Mouse (Mus musculus): ENCODE results near the gene Gm17018. TPM values are rescaled to one million over a fixed set of nuclear protein-coding genes. Genes with fewer than 3 reads are reported as not detected.

Gene Gm17018
- polyA plus RNA-seq, 1 experiment from 2014 or later = 45.5 TPM

GRCm38 (mm10) chr19:45616735-45617134, 56.3 kb downstream of the Gm17018 start:
- no peak overlapping the region for H3K4me3 ChIP-seq (replicated peaks)
- no peak for ATAC-seq (ENCODE audit: low FRiP score)
- H3K9me3 ChIP-seq = no peaks in the 10 kb centered on the region
- H3K27me3 ChIP-seq = peaks cover 85% of the 10 kb centered on the region
- no peak overlapping the region for H3K27ac ChIP-seq
- H3K36me3 ChIP-seq (replicated peaks) = no peaks in the 10 kb centered on the region
- peaks cover 33% of the 10 kb centered on the region for H3K4me1 ChIP-seq
- H3K9ac ChIP-seq = no peak overlapping the region
- H3K4me2 ChIP-seq = no peak overlapping the region; the same call in 1 of the 2 replicates
- WGBS = 5% methylated on average over 7 of the region's 7 CpGs

- H3K27me3 ChIP-seq = peaks cover 82% of the 10 kb centered on the region
- ATAC-seq (ENCODE audit: low FRiP score) = no peak
These were observed 57.8 kb downstream of the Gm17018 start for GRCm38 (mm10) chr19:45618184-45618583.

DNA sequence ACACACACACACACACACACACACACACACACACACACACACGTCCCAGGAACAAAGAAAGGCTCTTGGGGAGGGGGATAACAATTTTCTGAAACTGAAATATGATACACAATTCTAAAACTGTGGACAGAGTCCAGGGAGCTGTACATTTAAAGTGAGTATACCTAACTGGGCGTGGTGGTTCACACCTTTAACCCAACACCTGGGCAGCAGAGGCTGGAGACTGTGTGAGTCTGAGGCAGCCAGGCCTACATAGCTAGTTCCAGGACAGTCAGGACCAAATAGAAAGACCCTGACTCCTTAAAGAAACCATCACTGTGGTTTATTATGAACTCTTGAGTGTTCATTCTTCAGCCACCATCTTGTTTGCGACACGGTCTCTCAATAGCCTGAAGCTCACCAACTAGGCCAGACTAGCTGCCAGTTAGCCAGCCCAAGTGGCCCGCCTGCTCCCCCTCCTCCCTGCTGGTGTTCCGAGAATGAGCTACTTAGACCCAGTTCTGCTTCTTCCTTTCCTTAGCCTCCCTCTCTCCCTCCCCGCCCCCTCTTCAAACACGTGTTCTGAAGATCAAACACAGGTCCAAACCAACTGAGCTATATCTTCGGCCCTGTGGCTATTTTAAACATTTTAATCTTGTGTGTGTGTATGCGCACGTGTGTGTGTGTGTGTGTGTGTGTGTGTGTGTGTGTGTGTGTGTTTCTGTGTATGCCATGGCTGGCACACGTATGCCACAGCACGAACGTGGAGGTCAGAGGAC, 59.5 kb downstream of the Gm17018 start:
- H3K9ac ChIP-seq = no peak overlapping the region
- peaks cover 75% of the 10 kb centered on the region for H3K27me3 ChIP-seq
- H3K4me3 ChIP-seq (replicated peaks) = no peak overlapping the region
- peaks cover 34% of the 10 kb centered on the region for H3K4me1 ChIP-seq
- H3K9me3 ChIP-seq = no peaks in the 10 kb centered on the region
- H3K27ac ChIP-seq = no peak overlapping the region
- ATAC-seq (ENCODE audit: low FRiP score) = no peak
- H3K4me2 ChIP-seq = no peak overlapping the region
- no peaks in the 10 kb centered on the region; the same call in 1 of the 2 replicates for H3K36me3 ChIP-seq (replicated peaks)
- WGBS = 80% methylated on average over 14 of the region's 14 CpGs

More at GRCm38 (mm10) chr19:45618184-45618583, 57.8 kb downstream of the Gm17018 start:
- Histone ChIP-seq H3K36me3 (replicated peaks) (no peaks in the 10 kb centered on the region), H3K4me3 (replicated peaks) (no peak overlapping the region), H3K9me3 (no peaks in the 10 kb centered on the region), H3K27ac (no peak overlapping the region), H3K4me1 (peaks cover 40% of the 10 kb centered on the region), H3K4me2 (no peak overlapping the region), H3K9ac (no peak overlapping the region)
- WGBS = 93% methylated on average over 6 of the region's 6 CpGs

GRCm38 (mm10) chr19:45621061-45621460, 60.6 kb downstream of the Gm17018 start:
- Histone ChIP-seq H3K27me3 (peaks cover 69% of the 10 kb centered on the region), H3K4me3 (replicated peaks) (no peak overlapping the region)
- 64% methylated on average over 7 of the region's 7 CpGs for WGBS

GRCm38 (mm10) chr19:45622144-45622543, 61.7 kb downstream of the Gm17018 start:
- no peaks in the 10 kb centered on the region; the same call in 1 of the 2 replicates for H3K36me3 ChIP-seq (replicated peaks)
- ATAC-seq (ENCODE audit: low FRiP score) = no peak
- H3K4me2 ChIP-seq = no peak overlapping the region
- no peak overlapping the region for H3K9ac ChIP-seq
- 36% methylated on average over 5 of the region's 5 CpGs for WGBS
- peaks cover 12% of the 10 kb centered on the region for H3K4me1 ChIP-seq
- peaks cover 67% of the 10 kb centered on the region for H3K27me3 ChIP-seq
- H3K4me3 ChIP-seq (replicated peaks) = no peak overlapping the region
- no peaks in the 10 kb centered on the region for H3K9me3 ChIP-seq
- H3K27ac ChIP-seq = no peak overlapping the region

More at GRCm38 (mm10) chr19:45621061-45621460, 60.6 kb downstream of the Gm17018 start:
- no peak overlapping the region for H3K9ac ChIP-seq
- no peaks in the 10 kb centered on the region for H3K9me3 ChIP-seq
- H3K36me3 ChIP-seq (replicated peaks) = no peaks in the 10 kb centered on the region; the same call in 1 of the 2 replicates
- H3K4me2 ChIP-seq = no peak overlapping the region
- no peak overlapping the region for H3K27ac ChIP-seq
- peaks cover 23% of the 10 kb centered on the region for H3K4me1 ChIP-seq
- ATAC-seq (ENCODE audit: low FRiP score) = no peak

DNA sequence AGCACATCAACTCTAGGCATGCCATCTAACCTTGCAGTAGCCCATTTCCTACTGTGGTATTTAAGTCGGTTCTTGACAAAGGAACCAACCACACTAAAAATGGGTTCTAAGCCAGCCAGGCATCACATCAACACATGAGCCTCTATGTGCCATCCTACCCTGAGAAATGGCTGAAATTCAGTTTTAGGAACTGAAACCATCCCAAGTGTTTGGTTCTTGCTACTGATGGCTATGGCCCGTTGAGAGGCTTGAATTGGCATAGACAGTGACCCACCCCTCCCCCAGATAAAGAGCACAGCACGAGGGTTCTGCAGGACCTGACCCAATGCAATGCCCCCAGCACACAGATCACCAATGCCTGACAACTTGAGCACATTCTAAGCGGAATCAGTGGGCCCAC, 63.3 kb downstream of the Gm17018 start:
- ATAC-seq (ENCODE audit: low FRiP score) = no peak
- Histone ChIP-seq H3K4me2 (no peak overlapping the region), H3K4me3 (replicated peaks) (no peak overlapping the region), H3K9me3 (no peaks in the 10 kb centered on the region), H3K27ac (no peak overlapping the region), H3K4me1 (0 out of 2 replicates have a peak, but pooled peaks cover 8% of the 10 kb centered on the region), H3K9ac (no peak overlapping the region), H3K36me3 (replicated peaks) (no peaks in the 10 kb centered on the region; the same call in 1 of the 2 replicates), H3K27me3 (peaks cover 56% of the 10 kb centered on the region)
- WGBS = 85% methylated on average over 4 of the region's 4 CpGs

- ATAC-seq (ENCODE audit: low FRiP score) = no peak
- WGBS = 43% methylated on average over 3 of the region's 3 CpGs
These were observed 66.6 kb downstream of the Gm17018 start for GRCm38 (mm10) chr19:45627036-45627435.

DNA sequence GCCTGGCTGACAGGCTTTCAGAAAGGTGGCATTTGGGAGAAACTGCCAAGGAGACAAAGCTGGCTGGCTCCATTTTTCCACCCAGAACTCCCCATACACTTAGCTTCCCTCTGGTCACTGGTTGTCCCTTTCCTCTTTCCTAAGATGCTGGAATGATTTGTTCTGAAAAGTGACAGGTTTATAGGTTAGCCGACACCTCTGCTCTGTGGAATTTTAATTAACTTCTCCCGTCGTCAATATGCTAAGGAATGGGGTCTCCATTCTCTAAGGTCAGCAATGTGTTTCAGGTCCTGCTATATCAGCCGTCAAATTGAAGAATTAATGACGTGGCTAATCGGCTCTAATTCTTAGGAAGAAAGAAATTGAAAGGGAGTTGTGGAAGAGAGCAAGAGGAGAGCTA, 68.2 kb downstream of the Gm17018 start:
- no peak for ATAC-seq (ENCODE audit: low FRiP score)
- 33% methylated on average over 6 of the region's 6 CpGs for WGBS
- H3K27me3 ChIP-seq = peaks cover 27% of the 10 kb centered on the region; the same call in 1 of the 2 replicates

More at GRCm38 (mm10) chr19:45627036-45627435, 66.6 kb downstream of the Gm17018 start:
- Histone ChIP-seq H3K27me3 (peaks cover 35% of the 10 kb centered on the region), H3K4me1 (0 out of 2 replicates have a peak, but pooled peaks cover 5% of the 10 kb centered on the region), H3K9me3 (no peaks in the 10 kb centered on the region), H3K27ac (no peak overlapping the region), H3K4me2 (no peak overlapping the region), H3K4me3 (replicated peaks) (no peak overlapping the region), H3K9ac (no peak overlapping the region), H3K36me3 (replicated peaks) (no peaks in the 10 kb centered on the region; the same call in 1 of the 2 replicates)

DNA sequence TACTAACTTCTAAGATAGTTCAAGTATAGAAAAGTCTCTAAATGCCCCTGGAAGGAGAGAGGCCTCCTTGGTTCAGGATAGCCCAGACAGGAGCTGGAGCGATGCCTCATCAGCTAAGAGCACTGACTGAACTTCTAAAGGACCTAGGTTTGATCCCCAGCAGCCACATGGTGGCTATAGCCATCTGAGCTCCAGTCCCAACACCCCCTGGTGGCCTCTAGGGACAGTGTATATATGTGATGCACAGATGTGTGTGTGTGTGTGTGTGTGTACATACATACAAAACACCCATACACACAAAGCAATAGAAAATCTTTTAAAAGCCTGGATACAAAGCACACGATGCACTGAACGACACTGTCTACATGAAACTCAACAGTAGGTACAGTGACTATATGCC, 68.8 kb downstream of the Gm17018 start:
- WGBS = 93% methylated on average over 3 of the region's 3 CpGs
- H3K36me3 ChIP-seq (replicated peaks) = no peaks in the 10 kb centered on the region; the same call in 1 of the 2 replicates
- peaks cover 24% of the 10 kb centered on the region; the same call in 1 of the 2 replicates for H3K27me3 ChIP-seq
- no peak overlapping the region for H3K4me3 ChIP-seq (replicated peaks)
- no peak overlapping the region for H3K9ac ChIP-seq
- ATAC-seq (ENCODE audit: low FRiP score) = no peak
- no peaks in the 10 kb centered on the region for H3K4me1 ChIP-seq
- H3K9me3 ChIP-seq = no peaks in the 10 kb centered on the region
- no peak overlapping the region for H3K27ac ChIP-seq
- no peak overlapping the region for H3K4me2 ChIP-seq

More for the DNA sequence above, 68.2 kb downstream of the Gm17018 start:
- Histone ChIP-seq H3K9ac (no peak overlapping the region), H3K36me3 (replicated peaks) (no peaks in the 10 kb centered on the region; the same call in 1 of the 2 replicates), H3K4me3 (replicated peaks) (no peak overlapping the region), H3K9me3 (no peaks in the 10 kb centered on the region), H3K4me1 (no peaks in the 10 kb centered on the region), H3K27ac (no peak overlapping the region), H3K4me2 (no peak overlapping the region)

Other genes starting within 250 kb of the Gm17018 start
- 55.7 and 59.0 TPM in 2 replicates for gene Btrc, start 196.9 kb upstream of the Gm17018 start, polyA plus RNA-seq (2016; fragmentation: Nextera tagmentation; extraction: Ambion mirVana)
- gene Poll, start 84 bp upstream of the Gm17018 start, polyA plus RNA-seq (2016; fragmentation: Nextera tagmentation; extraction: Ambion mirVana) = 18.1 and 18.2 TPM in 2 replicates
- gene Fbxw4, start 99.7 kb downstream of the Gm17018 start, polyA plus RNA-seq (2016; fragmentation: Nextera tagmentation; extraction: Ambion mirVana) = 4.6 and 4.7 TPM in 2 replicates
- 4.6 TPM in 2 replicates for gene Fgf8, start 182.3 kb downstream of the Gm17018 start, polyA plus RNA-seq (2016; fragmentation: Nextera tagmentation; extraction: Ambion mirVana)
- 9.0 and 10.7 TPM in 2 replicates for gene Npm3, start 189.0 kb downstream of the Gm17018 start, polyA plus RNA-seq (2016; fragmentation: Nextera tagmentation; extraction: Ambion mirVana)
- gene Mgea5, start 223.2 kb downstream of the Gm17018 start, polyA plus RNA-seq (2016; fragmentation: Nextera tagmentation; extraction: Ambion mirVana) = 94.7 and 105 TPM in 2 replicates